Mouse (Mus musculus): ENCODE measurements around the gene Baiap2l1. TPM values are rescaled to one million over a fixed set of nuclear protein-coding genes. Genes with fewer than 3 reads are reported as not detected.
"Not testable (repeated sequence)": the region's sequence is repeated elsewhere in the genome, so short reads cannot be mapped to it uniquely, and the experiment has no call there.

Baiap2l1 gene
- polyA plus RNA-seq, 1 experiment from 2014 or later: 20.9 TPM

DNA sequence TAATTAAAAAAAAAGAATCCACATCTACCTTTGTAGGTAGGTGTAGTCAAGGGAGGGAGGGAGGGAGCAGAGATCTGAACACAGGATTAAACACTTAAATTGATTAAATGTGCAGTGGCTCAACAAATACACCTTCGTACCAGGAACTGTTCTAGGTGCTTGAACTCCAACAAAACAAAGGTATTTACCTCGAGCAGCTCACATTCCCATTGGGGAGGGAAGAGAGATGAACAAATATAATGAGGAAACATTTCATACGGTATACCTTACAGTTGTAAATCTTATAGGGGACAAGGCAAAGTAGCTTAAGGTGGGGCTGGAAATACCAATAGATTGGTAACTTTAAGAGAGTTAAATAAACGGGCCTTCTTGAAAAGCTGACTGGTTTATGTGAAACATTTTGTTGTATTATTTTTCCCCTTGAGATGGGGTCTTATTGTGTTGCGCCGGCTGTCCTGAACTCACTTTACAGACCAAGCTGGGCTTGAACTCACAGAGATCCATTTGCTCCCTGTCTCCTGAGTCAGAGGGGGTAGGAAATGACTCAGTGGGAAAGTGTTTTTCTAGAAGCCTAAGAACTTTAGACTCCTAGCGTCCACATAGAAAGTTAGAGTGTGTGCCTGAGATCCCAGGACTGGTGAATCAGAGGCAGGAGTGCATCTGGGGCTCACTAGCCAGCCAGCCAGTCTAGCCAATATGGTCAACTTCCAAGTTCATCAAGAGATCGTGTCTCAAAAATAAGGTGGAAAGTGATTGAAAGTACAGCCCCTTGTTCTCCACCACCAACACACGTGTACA lies 5.5 kb downstream of the Baiap2l1 start:
- DNase-seq (ENCODE audit: low read depth, low spot score) (no peak), ATAC-seq (peak; percentile 27)
- no peaks in the 10 kb centered on the region for H3K27me3 ChIP-seq
- CTCF ChIA-PET: interaction anchor here (1.7 kb wide), 1 partner anchor 23 kb away, joined by 3 read pairs; no protein-coding TSS in a partner anchor
- TF ChIP-seq CTCF (IDR thresholded peaks at IDR 0.05): no peak
- in situ Hi-C loops (cut with MboI; ENCODE audit: low pct_unique_long_range_greater_than_20kb): no loop called here
- POLR2A ChIA-PET: no interaction called here

DNA sequence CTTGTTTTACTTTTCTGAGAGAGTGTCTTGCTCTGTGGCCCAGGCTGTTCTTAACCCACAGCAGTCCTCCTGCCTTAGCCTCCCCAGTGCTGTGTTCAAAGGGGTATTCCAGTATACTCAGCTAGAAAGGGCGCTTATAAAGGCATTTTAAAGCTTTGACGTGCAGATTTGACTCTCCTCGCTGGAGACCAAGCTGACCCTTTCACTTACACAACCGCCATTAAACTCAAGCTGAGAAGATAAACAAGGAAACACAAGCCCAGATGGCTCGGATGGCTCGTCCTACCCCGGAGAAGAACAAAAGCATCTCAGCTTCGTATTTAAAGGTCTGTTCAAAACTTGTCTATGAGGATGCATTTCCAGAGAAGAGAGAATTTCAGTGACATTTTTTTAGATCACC lies 6.7 kb downstream of the Baiap2l1 start:
- ChIA-PET CTCF (interaction anchor here (1.7 kb wide), 1 partner anchor 22 kb away, joined by 3 read pairs; no protein-coding TSS in a partner anchor), POLR2A (interaction anchor here (0.7 kb wide), 1 partner anchor 73 kb away, joined by 3 read pairs; no protein-coding TSS in a partner anchor)
- in situ Hi-C loops (cut with MboI; ENCODE audit: low pct_unique_long_range_greater_than_20kb): no loop called here
- no peaks in the 10 kb centered on the region for H3K27me3 ChIP-seq
- DNase-seq (ENCODE audit: low read depth, low spot score) (no peak), ATAC-seq (no peak)
- no peak for TF ChIP-seq CTCF (IDR thresholded peaks at IDR 0.05)

DNA sequence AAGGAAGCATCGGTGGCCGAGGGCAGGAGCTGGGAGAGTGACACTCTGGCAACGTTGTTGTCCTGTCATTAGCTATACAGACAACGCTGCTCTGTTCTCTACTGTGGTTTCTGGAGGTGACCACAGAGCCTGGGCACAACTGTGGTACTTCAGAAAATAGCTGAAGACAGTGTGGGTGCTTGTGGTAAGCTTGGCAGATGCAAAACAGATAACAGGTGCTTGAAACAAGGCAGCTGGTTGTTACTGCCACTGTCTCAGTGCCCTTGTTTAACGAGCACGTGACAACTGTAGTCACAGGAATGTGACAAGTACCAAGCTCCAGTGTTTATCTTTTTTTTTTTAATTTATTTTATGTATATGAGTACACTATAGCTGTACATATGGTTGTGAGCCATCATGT lies 13.3 kb downstream of the Baiap2l1 start:
- ChIA-PET POLR2A (interaction anchor here (1.6 kb wide), 1 partner anchor 13 kb away, joined by 3 read pairs; the partner anchor contains the start of gene Baiap2l1), CTCF (interaction anchor here (1.8 to 5.0 kb wide), 3 partner anchors 8 to 17 kb away, joined by 4 to 19 read pairs (median 5); no protein-coding TSS in a partner anchor)
- no peaks in the 10 kb centered on the region for H3K27me3 ChIP-seq
- in situ Hi-C loops (cut with MboI; ENCODE audit: low pct_unique_long_range_greater_than_20kb): no loop called here
- ATAC-seq: no peak
- TF ChIP-seq CTCF (IDR thresholded peaks at IDR 0.05): no peak
- DNase-seq (ENCODE audit: low read depth, low spot score): no peak

DNA sequence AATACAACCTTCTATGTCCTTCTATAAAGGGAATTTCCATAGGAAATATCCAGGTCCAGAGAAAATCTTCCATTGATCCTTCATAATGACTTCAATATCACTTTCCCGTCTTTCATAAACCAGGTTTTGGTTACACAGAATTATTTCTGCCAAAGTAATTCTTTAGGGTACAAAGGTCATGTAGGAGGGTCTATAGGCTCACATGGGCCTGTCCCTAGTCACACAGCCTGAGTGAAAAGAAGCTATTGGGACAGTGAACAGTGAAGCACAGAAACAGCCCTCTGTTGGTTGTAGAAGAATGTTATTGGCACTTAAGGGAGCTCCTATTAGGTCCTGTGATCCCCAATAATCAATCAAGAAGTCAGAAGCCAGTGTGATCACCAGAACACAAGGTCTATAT lies 16.8 kb downstream of the Baiap2l1 start:
- DNase-seq (ENCODE audit: low read depth, low spot score) (no peak), ATAC-seq (no peak)
- no peaks in the 10 kb centered on the region for H3K27me3 ChIP-seq
- TF ChIP-seq CTCF (IDR thresholded peaks at IDR 0.05): no peak
- CTCF ChIA-PET: no interaction called here
- POLR2A ChIA-PET: interaction anchor here (1.0 kb wide), 1 partner anchor 9 kb away, joined by 4 read pairs; no protein-coding TSS in a partner anchor
- in situ Hi-C loops (cut with MboI; ENCODE audit: low pct_unique_long_range_greater_than_20kb): no loop called here

DNA sequence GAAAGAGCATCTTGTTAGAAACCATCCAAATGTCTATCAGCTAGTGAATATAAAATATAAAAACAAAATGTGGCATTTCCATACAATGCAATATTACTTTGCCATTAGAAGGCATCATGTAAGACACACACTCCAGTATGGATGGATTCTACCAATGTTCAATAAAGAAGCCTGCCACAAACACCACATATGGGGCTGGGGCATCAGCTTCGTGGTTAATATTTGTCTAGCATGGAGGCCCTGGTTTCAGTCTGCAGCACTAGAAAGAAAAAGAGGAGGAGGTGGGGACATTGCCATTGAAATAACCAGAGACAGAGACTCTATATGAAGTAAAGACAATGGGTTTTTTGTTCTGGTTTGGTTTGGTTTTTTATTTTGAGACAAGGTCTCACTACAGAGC lies 19.1 kb downstream of the Baiap2l1 start:
- in situ Hi-C loops (cut with MboI; ENCODE audit: low pct_unique_long_range_greater_than_20kb): no loop called here
- ATAC-seq (no peak), DNase-seq (ENCODE audit: low read depth, low spot score) (no peak)
- ChIA-PET CTCF (interaction anchor here (4.4 kb wide), 1 partner anchor 8 kb away, joined by 19 read pairs; no protein-coding TSS in a partner anchor), POLR2A (interaction anchor here (1.2 kb wide), 1 partner anchor 11 kb away, joined by 3 read pairs; no protein-coding TSS in a partner anchor)
- H3K27me3 ChIP-seq: no peaks in the 10 kb centered on the region
- no peak for TF ChIP-seq CTCF (IDR thresholded peaks at IDR 0.05)

DNA sequence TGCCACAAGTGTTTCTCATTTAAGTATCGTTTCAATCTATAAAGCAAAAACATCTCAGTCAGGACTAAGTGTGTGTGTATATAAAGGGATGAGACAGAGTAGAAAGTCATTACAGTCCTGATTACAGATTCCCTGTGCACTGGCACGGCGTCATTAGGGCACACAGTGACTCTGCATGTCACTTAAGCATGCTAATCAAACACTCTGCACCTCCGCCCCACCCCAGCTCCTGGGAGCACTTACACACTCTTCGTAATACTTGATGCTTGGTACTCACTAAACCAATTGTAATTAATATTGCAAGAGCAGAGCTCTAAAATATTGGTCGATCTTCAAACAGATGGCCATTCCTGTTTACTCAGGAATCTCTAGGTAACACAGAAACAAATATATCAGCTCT lies 22.6 kb downstream of the Baiap2l1 start:
- CTCF ChIA-PET: interaction anchor here (1.0 to 4.4 kb wide), 3 partner anchors 11 to 14 kb away, joined by 3 to 19 read pairs (median 4); no protein-coding TSS in a partner anchor
- H3K27me3 ChIP-seq; POLR2A ChIA-PET; ATAC-seq; in situ Hi-C loops (cut with MboI; ENCODE audit: low pct_unique_long_range_greater_than_20kb); DNase-seq (ENCODE audit: low read depth, low spot score): not testable (repeated sequence)

DNA sequence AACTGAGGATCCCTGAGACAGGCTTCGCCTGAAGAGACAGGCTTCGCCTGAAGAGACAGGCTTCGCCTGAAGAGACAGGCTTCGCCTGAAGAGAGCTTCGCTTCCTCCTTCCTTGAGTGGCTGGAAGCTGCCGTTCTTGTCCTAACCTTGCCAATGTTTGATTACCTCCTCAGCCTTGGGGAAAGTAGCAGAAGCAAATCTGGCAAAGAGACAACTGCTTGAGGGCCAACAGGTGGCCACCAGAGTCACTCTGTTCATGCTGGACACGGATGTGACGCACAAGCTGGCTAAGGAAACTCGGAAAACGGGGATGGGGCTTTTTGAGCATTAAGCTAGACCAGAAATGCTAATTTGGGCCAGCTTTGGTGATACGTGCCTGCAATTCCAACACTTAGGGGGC lies 23.9 kb downstream of the Baiap2l1 start:
- in situ Hi-C loops (cut with MboI; ENCODE audit: low pct_unique_long_range_greater_than_20kb): no loop called here
- no peak for DNase-seq (ENCODE audit: low read depth, low spot score)
- ATAC-seq: no peak
- H3K27me3 ChIP-seq: no peaks in the 10 kb centered on the region
- no peak for TF ChIP-seq CTCF (IDR thresholded peaks at IDR 0.05)
- ChIA-PET POLR2A (no interaction called here), CTCF (no interaction called here)

DNA sequence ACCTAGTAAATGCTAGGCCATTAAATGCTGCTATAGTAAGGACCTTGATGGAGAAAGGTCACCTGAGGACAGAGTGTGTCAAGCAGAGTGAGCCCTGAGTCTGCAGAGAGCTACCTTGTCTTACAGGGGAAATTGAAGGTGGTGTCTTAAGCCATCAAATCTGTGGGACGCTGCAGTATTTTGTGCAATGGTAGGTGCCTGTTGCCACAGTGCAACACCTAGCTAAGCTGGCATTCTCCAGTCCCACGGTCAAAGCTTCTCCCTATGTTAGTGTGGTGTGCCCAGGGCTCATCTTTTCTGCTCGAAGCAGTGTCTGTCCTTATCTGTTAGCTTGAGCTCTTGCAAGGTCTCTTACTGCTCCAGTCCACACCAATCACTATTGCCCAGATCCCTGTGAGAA lies 35.2 kb downstream of the Baiap2l1 start:
- no peak for ATAC-seq
- no peak for DNase-seq (ENCODE audit: low read depth, low spot score)
- in situ Hi-C loops (cut with MboI; ENCODE audit: low pct_unique_long_range_greater_than_20kb): no loop called here
- ChIA-PET POLR2A (no interaction called here), CTCF (interaction anchor here (1.6 kb wide), 1 partner anchor 13 kb away, joined by 5 read pairs; no protein-coding TSS in a partner anchor)
- no peak for TF ChIP-seq CTCF (IDR thresholded peaks at IDR 0.05)
- no peaks in the 10 kb centered on the region for H3K27me3 ChIP-seq

DNA sequence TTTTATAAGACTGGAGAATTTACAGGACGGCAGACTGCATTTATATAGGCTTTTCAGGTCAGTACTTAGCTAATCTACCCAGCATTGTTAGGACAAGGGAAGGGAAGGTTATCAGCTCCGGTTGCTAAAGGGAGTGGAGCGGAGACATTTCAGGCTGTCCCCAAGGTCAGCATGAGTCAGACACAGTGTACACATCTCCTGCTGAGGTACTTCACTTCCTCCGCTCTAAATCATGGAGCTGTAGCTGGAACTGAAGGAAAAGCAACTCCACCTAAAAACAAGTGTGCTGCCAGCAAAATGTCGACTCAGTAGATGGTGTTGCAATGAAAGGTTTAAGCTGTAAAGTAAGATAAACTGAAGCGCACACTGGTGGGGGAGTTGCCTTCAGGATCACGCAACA lies 36.2 kb downstream of the Baiap2l1 start:
- no peaks in the 10 kb centered on the region for H3K27me3 ChIP-seq
- ChIA-PET POLR2A (interaction anchor here (0.5 to 1.2 kb wide), 2 partner anchors 26 to 39 kb away, joined by 4 read pairs; no protein-coding TSS in a partner anchor), CTCF (interaction anchor here (1.2 to 1.6 kb wide), 3 partner anchors 12 to 42 kb away, joined by 4 to 5 read pairs (median 4); no protein-coding TSS in a partner anchor)
- DNase-seq (ENCODE audit: low read depth, low spot score): no peak
- in situ Hi-C loops (cut with MboI; ENCODE audit: low pct_unique_long_range_greater_than_20kb): no loop called here
- TF ChIP-seq CTCF (IDR thresholded peaks at IDR 0.05): no peak
- ATAC-seq: no peak

DNA sequence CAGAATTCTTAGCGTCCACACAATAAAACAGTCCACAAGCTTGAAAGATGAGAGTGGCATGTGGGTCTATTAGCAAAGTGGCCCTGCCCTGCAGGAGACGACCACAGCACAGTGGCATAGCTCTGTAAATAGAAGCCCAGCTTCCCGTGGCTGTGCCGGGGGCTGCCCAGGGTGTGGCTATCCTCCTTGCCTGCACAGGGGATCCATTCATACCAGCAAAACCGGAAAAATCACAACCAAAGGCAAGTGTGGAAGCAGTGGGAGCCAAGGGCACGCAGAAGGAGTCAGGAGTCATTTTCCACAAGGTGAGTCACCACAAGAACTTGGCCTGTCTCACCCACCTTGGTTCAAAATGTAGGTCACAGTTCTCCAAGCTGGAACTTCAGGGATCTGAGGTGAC lies 39.6 kb downstream of the Baiap2l1 start:
- no peak for TF ChIP-seq CTCF (IDR thresholded peaks at IDR 0.05)
- ChIA-PET POLR2A (no interaction called here), CTCF (interaction anchor here (0.9 to 1.2 kb wide), 2 partner anchors 8 to 11 kb away, joined by 3 read pairs; no protein-coding TSS in a partner anchor)
- H3K27me3 ChIP-seq: no peaks in the 10 kb centered on the region
- no peak for DNase-seq (ENCODE audit: low read depth, low spot score)
- in situ Hi-C loops (cut with MboI; ENCODE audit: low pct_unique_long_range_greater_than_20kb): no loop called here
- peak; percentile 19 for ATAC-seq

DNA sequence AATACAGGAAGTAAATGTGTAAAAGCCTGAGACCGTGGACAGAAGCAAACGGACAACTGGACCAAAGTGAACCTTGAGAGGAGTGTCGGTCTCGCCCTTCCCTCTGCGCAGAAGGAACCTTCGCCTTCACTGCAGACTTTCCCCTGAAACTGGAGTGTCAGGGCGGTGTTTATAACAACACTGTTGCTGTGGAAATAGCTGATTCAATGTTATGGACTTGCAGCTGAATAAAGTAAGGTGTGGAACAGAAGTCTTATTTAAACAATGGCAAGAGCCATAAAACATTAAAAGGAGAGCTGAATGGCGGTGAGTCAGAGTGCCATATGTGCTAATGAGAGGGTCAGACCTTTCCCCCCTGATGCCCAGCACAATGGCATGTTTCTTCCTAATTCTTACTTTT lies 40.5 kb downstream of the Baiap2l1 start:
- H3K27me3 ChIP-seq: no peaks in the 10 kb centered on the region
- ATAC-seq (no peak), DNase-seq (ENCODE audit: low read depth, low spot score) (no peak)
- ChIA-PET CTCF (interaction anchor here (0.6 to 1.2 kb wide), 3 partner anchors 9 to 13 kb away, joined by 3 read pairs; no protein-coding TSS in a partner anchor), POLR2A (no interaction called here)
- in situ Hi-C loops (cut with MboI; ENCODE audit: low pct_unique_long_range_greater_than_20kb): no loop called here
- TF ChIP-seq CTCF (IDR thresholded peaks at IDR 0.05): no peak

Measured in Patski (cell line).